Mouse (Mus musculus) embryonic fibroblast, embryonic 13.5 days (primary cell): ENCODE measurements around the gene Prrc2a.

Source experiments
- CTCF ChIP-seq: IDR thresholded peaks from 2 replicates; pipeline ENCODE4 v1.5.1; 2011; ENCODE audit warnings: mild to moderate bottlenecking, control low read depth, low read length, moderate library complexity, borderline replicate concordance; ENCODE audit not compliant: insufficient read depth
- POLR2A ChIP-seq: IDR thresholded peaks from 2 replicates; pipeline ENCODE4 v1.6.1; 2011; ENCODE audit warnings: low read depth, mild to moderate bottlenecking, control low read depth, low read length, moderate library complexity

- TF ChIP-seq CTCF (no peak), POLR2A (no peak)
Measured at GRCm38 (mm10) chr17:35201128-35201527, 36.4 kb upstream of the Prrc2a start.
